Mouse (Mus musculus): ENCODE measurements around the gene Slc22a12. TPM values are rescaled to one million over a fixed set of nuclear protein-coding genes. Genes with fewer than 3 reads are reported as not detected.

Slc22a12 gene
- polyA plus RNA-seq, 1 experiment from 2014 or later, result not detected

GRCm38 (mm10) chr19:6551215-6551614 lies 8.4 kb upstream of the Slc22a12 start:
- no peak overlapping the region for H3K9ac ChIP-seq
- ATAC-seq (ENCODE audit: low FRiP score, low read depth), result no peak

GRCm38 (mm10) chr19:6549566-6549965 lies 6.7 kb upstream of the Slc22a12 start:
- 0 out of 2 replicates have a peak, but pooled peaks cover 3% of the 10 kb centered on the region for H3K4me1 ChIP-seq
- no peaks in the 10 kb centered on the region for H3K27me3 ChIP-seq (replicated peaks)
- ATAC-seq (ENCODE audit: low FRiP score, low read depth), result no peak
- no peak overlapping the region for H3K4me3 ChIP-seq
- H3K9ac ChIP-seq, result no peak overlapping the region
- H3K36me3 ChIP-seq, result no peaks in the 10 kb centered on the region
- H3K9me3 ChIP-seq, result no peaks in the 10 kb centered on the region
- 85% methylated on average over 11 of the region's 11 CpGs for WGBS
- no peak overlapping the region for H3K4me2 ChIP-seq (replicated peaks)
- H3K27ac ChIP-seq, result no peak overlapping the region

More at GRCm38 (mm10) chr19:6551215-6551614, 8.4 kb upstream of the Slc22a12 start:
- no peaks in the 10 kb centered on the region for H3K9me3 ChIP-seq
- no peak overlapping the region for H3K4me2 ChIP-seq (replicated peaks)
- no peak overlapping the region for H3K27ac ChIP-seq
- WGBS, result 72% methylated on average over 4 of the region's 4 CpGs
- H3K36me3 ChIP-seq, result no peaks in the 10 kb centered on the region
- 0 out of 2 replicates have a peak, but pooled peaks cover 3% of the 10 kb centered on the region for H3K4me1 ChIP-seq
- no peaks in the 10 kb centered on the region for H3K27me3 ChIP-seq (replicated peaks)
- no peak overlapping the region for H3K4me3 ChIP-seq

DNA sequence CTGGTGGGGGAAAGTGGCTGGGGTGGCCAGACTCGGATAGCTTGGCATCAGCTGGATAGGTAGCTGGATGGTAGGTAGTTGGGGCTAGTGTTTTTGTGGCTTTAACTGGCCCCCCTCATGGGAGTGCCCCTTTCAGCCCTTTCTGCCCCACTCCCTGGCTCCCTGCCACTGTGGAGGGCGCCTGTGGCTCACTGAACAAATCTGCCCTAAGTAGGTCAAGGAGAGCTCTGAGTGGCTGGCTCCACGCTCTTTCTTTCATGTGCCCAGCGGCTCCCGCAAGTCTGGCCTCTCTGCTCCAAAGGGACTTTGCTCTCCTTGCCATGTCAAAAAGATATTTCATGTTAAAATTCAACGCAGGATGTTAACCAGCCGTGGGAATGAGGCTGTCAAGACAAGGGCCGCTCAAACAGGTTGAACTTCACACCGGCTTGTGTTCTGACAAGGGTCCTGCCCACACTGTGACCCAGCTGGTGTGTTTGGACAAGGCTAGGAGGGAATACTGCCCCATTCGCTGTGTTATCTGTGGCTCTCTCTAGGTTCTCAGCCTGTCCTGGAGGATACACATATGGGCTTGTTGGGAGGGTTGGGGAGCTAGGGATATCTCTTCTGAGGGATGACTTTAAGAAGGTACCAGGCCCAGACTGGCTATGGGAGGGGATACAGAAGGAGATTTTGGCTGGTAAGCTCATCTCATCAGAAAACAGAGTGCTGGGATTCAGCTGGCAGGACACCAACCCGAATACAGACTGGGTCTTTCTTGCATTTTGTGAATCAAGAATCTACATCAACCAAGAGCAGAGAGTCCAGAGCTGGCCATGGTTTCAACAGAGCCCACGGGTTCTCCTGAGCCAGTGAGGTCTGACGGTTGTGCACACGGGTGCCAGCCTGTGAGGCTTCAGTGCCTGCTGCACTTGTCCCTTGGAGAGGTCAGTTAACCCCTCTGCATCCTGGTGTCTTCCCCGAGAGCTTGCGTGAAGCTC lies 5.9 kb upstream of the Slc22a12 start:
- Histone ChIP-seq H3K9ac (no peak overlapping the region), H3K27ac (no peak overlapping the region), H3K4me3 (no peak overlapping the region), H3K27me3 (replicated peaks) (no peaks in the 10 kb centered on the region), H3K4me2 (replicated peaks) (no peak overlapping the region), H3K9me3 (no peaks in the 10 kb centered on the region), H3K36me3 (no peaks in the 10 kb centered on the region), H3K4me1 (no peaks in the 10 kb centered on the region)
- no peak for ATAC-seq (ENCODE audit: low FRiP score, low read depth)
- 84% methylated on average over 16 of the region's 16 CpGs for WGBS

DNA sequence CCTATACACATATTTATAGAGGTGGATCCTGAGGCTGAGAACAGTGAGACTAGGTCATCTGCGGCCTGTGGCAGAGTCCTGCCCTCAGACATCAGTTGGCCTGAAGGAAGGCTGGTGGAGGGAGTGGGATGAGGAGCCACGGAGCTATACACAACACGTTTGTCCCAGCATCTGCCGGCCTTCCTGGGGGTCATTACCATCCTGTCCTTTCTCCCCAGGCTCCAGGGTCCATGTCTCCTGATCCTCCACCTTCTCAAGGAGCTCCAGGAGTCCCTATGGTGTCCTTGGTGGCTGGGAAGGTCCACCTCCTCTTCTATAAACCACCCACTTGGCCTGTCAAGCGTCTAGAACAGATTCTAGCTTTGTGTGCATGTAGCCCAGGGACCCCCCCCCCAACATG lies 5.0 kb upstream of the Slc22a12 start:
- H3K27me3 ChIP-seq (replicated peaks), result no peaks in the 10 kb centered on the region
- no peak overlapping the region for H3K4me3 ChIP-seq
- no peak overlapping the region for H3K4me2 ChIP-seq (replicated peaks)
- H3K9ac ChIP-seq, result no peak overlapping the region
- no peaks in the 10 kb centered on the region for H3K4me1 ChIP-seq
- H3K27ac ChIP-seq, result no peak overlapping the region
- no peaks in the 10 kb centered on the region for H3K9me3 ChIP-seq
- 77% methylated on average over 5 of the region's 5 CpGs for WGBS
- no peaks in the 10 kb centered on the region for H3K36me3 ChIP-seq
- ATAC-seq (ENCODE audit: low FRiP score, low read depth), result no peak

- Histone ChIP-seq H3K4me2 (replicated peaks) (no peak overlapping the region), H3K36me3 (no peaks in the 10 kb centered on the region), H3K27ac (no peak overlapping the region), H3K9ac (no peak overlapping the region), H3K27me3 (replicated peaks) (no peaks in the 10 kb centered on the region), H3K4me1 (no peaks in the 10 kb centered on the region), H3K4me3 (no peak overlapping the region), H3K9me3 (no peaks in the 10 kb centered on the region)
- WGBS, result 79% methylated on average over 1 of the region's 1 CpGs
- no peak for ATAC-seq (ENCODE audit: low FRiP score, low read depth)
Measured at GRCm38 (mm10) chr19:6546096-6546495, 3.3 kb upstream of the Slc22a12 start.

- H3K4me1 ChIP-seq, result no peaks in the 10 kb centered on the region
- no peaks in the 10 kb centered on the region for H3K9me3 ChIP-seq
- ATAC-seq (ENCODE audit: low FRiP score, low read depth), result no peak
- H3K9ac ChIP-seq, result no peak overlapping the region
- 94% methylated on average over 5 of the region's 5 CpGs for WGBS
- no peaks in the 10 kb centered on the region for H3K27me3 ChIP-seq (replicated peaks)
- no peaks in the 10 kb centered on the region for H3K36me3 ChIP-seq
- H3K4me3 ChIP-seq, result no peak overlapping the region
- H3K4me2 ChIP-seq (replicated peaks), result no peak overlapping the region
- H3K27ac ChIP-seq, result no peak overlapping the region
Measured at GRCm38 (mm10) chr19:6545481-6545880, 2.6 kb upstream of the Slc22a12 start.

GRCm38 (mm10) chr19:6544712-6545111 lies 1.9 kb upstream of the Slc22a12 start:
- Histone ChIP-seq H3K4me1 (no peaks in the 10 kb centered on the region), H3K27me3 (replicated peaks) (no peaks in the 10 kb centered on the region), H3K9me3 (no peaks in the 10 kb centered on the region), H3K36me3 (no peaks in the 10 kb centered on the region), H3K4me2 (replicated peaks) (no peak overlapping the region), H3K27ac (no peak overlapping the region), H3K9ac (no peak overlapping the region), H3K4me3 (no peak overlapping the region)
- no peak for ATAC-seq (ENCODE audit: low FRiP score, low read depth)
- WGBS, result 87% methylated on average over 13 of the region's 13 CpGs

DNA sequence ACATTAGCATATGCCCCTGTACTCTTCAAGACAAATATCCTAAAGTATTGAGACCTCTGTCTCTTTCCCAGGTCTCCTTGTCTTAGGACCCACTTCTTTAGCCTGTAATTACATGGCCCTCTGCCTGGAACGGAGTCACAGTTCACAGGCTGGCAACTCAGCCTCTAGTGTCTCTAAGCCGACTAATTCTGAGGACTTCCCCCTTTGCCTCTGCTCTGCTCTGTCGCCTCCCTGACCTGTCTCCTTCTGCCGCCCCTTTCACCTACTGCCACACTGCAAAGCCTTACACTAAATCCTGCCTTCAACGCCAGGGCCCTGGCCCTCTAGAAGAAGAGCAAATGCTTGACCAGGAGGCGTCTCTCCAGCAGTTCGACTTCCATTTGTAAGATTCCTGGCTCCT lies 686 bp upstream of the Slc22a12 start:
- no peak for ATAC-seq (ENCODE audit: low FRiP score, low read depth)
- H3K9ac ChIP-seq, result no peak overlapping the region
- H3K27ac ChIP-seq, result no peak overlapping the region
- 53% methylated on average over 7 of the region's 7 CpGs for WGBS
- no peak overlapping the region for H3K4me3 ChIP-seq
- no peaks in the 10 kb centered on the region for H3K4me1 ChIP-seq
- H3K27me3 ChIP-seq (replicated peaks), result no peaks in the 10 kb centered on the region
- no peaks in the 10 kb centered on the region for H3K36me3 ChIP-seq
- H3K4me2 ChIP-seq (replicated peaks), result no peak overlapping the region
- no peaks in the 10 kb centered on the region for H3K9me3 ChIP-seq

GRCm38 (mm10) chr19:6543035-6543383 lies 177 bp upstream of the Slc22a12 start:
- ATAC-seq (ENCODE audit: low FRiP score, low read depth), result no peak
- H3K9ac ChIP-seq, result no peak overlapping the region
- 87% methylated on average over 6 of the region's 6 CpGs for WGBS
- no peak overlapping the region for H3K4me2 ChIP-seq (replicated peaks)
- H3K9me3 ChIP-seq, result no peaks in the 10 kb centered on the region
- H3K36me3 ChIP-seq, result no peaks in the 10 kb centered on the region
- no peaks in the 10 kb centered on the region for H3K4me1 ChIP-seq
- no peak overlapping the region for H3K4me3 ChIP-seq
- no peak overlapping the region for H3K27ac ChIP-seq
- H3K27me3 ChIP-seq (replicated peaks), result no peaks in the 10 kb centered on the region

- Histone ChIP-seq H3K9ac (no peak overlapping the region), H3K36me3 (no peaks in the 10 kb centered on the region), H3K27me3 (replicated peaks) (no peaks in the 10 kb centered on the region), H3K4me3 (no peak overlapping the region), H3K27ac (no peak overlapping the region), H3K4me2 (replicated peaks) (no peak overlapping the region), H3K9me3 (no peaks in the 10 kb centered on the region), H3K4me1 (no peaks in the 10 kb centered on the region)
- ATAC-seq (ENCODE audit: low FRiP score, low read depth), result no peak
- WGBS, result 95% methylated on average over 7 of the region's 7 CpGs
Measured at GRCm38 (mm10) chr19:6541521-6541920, 1.3 kb downstream of the Slc22a12 start.

GRCm38 (mm10) chr19:6540191-6540590 lies 2.6 kb downstream of the Slc22a12 start:
- Histone ChIP-seq H3K9ac (no peak overlapping the region), H3K27me3 (replicated peaks) (no peaks in the 10 kb centered on the region), H3K36me3 (no peaks in the 10 kb centered on the region), H3K4me2 (replicated peaks) (no peak overlapping the region), H3K4me3 (no peak overlapping the region), H3K4me1 (no peaks in the 10 kb centered on the region), H3K9me3 (no peaks in the 10 kb centered on the region), H3K27ac (no peak overlapping the region)
- no peak for ATAC-seq (ENCODE audit: low FRiP score, low read depth)
- WGBS, result 85% methylated on average over 6 of the region's 6 CpGs

GRCm38 (mm10) chr19:6539592-6539991 lies 3.2 kb downstream of the Slc22a12 start:
- Histone ChIP-seq H3K36me3 (no peaks in the 10 kb centered on the region), H3K27ac (no peak overlapping the region), H3K9me3 (no peaks in the 10 kb centered on the region), H3K27me3 (replicated peaks) (no peaks in the 10 kb centered on the region), H3K9ac (no peak overlapping the region), H3K4me2 (replicated peaks) (no peak overlapping the region), H3K4me3 (no peak overlapping the region), H3K4me1 (no peaks in the 10 kb centered on the region)
- no peak for ATAC-seq (ENCODE audit: low FRiP score, low read depth)
- 76% methylated on average over 4 of the region's 4 CpGs for WGBS

DNA sequence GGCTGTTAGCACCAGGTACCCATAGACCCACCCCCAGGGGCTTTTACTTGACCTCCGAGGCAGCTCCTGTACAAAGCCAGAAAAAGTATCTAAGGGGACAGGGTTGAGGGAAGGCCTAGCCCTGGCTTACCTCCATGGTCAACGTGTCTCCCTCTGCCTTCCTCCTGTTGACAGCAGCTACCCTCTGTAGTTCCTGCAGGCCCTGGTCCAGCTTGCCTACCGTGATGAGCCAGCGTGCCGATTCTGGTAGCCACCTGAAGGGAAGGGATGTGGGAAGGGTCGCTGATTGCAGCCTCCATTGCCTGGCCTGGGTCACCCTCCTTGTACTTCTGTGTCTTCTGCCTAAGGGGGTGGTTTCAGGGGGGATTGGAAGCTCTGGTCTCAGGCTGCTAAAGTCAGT lies 4.3 kb downstream of the Slc22a12 start:
- ATAC-seq (ENCODE audit: low FRiP score, low read depth), result no peak
- Histone ChIP-seq H3K36me3 (no peaks in the 10 kb centered on the region), H3K4me2 (replicated peaks) (no peak overlapping the region), H3K4me1 (peaks cover 7% of the 10 kb centered on the region; the same call in 1 of the 2 replicates), H3K27ac (no peak overlapping the region), H3K9me3 (no peaks in the 10 kb centered on the region), H3K27me3 (replicated peaks) (no peaks in the 10 kb centered on the region), H3K4me3 (no peak overlapping the region), H3K9ac (no peak overlapping the region)
- WGBS, result 92% methylated on average over 6 of the region's 6 CpGs
